Mouse (Mus musculus) ES-CJ7 (cell line): ENCODE data around the gene Cfap46.
"Not testable (repeated sequence)": the region's sequence is repeated elsewhere in the genome, so short reads cannot be mapped to it uniquely, and the experiment has no call there.

Source experiments
- DNase-seq: peaks from one replicate; pipeline ENCODE4 v3.0.0; 2011; ENCODE audit warnings: low read depth, low spot score

Cfap46 gene

GRCm38 (mm10) chr7:139663318-139663717 lies 20.3 kb downstream of the Cfap46 start:
- no peak for DNase-seq

- DNase-seq: not testable (repeated sequence)
These were observed 23.7 kb downstream of the Cfap46 start for GRCm38 (mm10) chr7:139659901-139660300.

DNA sequence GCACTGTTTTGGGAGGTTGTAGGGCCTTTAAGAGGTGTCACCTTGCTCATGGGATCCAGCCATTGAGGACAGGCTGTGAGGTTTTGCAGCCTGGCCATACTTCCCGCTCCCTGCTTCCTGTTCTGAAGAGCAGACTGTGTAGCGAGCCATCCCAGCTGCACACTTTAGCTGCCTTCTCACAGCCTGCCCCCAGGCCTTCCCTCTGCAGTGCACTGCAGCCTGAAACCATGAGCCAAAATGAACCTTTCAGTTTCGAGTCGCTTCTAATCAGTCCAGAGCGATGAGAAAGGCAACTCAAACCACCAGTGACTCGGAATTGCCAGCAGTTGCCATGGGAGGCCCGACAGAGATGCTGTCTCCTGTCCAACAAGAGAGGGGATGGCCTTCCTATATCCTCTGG lies 33.9 kb downstream of the Cfap46 start:
- DNase-seq: no peak

DNA sequence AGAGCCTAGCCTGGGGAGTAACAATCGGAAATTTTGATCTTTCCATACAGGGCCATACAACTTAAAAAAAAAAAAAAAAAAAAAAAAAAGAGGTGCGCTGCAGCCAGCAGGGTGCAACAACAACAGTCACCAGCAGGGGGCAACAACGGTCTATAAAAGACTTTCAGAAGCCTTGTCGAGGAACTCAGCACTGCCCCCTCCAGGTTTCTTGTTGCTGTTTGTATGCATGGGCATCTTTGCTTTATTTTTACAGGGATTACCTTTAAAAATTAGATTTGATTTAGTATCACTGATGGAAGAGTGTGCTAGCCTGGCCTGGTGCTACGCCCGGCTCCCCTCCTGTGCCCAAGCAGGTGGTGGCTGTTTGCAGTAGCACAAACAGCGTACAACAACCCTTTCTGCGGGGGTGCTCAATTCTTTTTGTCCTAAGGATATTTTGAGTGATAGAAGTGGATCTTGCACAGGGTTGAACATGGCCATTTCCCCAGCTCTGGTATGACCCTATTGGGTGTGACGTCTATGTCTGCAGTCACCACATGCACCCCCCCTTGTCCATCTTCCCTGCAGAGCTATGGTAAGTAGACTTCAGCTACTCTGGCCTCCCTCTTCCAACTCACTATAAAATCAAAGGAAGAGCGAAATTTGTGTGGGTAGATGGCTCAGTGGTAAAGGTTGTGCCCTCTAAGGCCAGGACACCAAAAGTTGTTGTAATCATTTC lies 35.4 kb downstream of the Cfap46 start:
- DNase-seq: peak; percentile 88

- no peak for DNase-seq
These were observed 50.2 kb downstream of the Cfap46 start for GRCm38 (mm10) chr7:139633393-139633792.

- DNase-seq: no peak
These were observed 58.5 kb downstream of the Cfap46 start for GRCm38 (mm10) chr7:139625156-139625555.

GRCm38 (mm10) chr7:139622568-139622967 lies 61.0 kb downstream of the Cfap46 start:
- no peak for DNase-seq

- DNase-seq: peak; percentile 69
These were observed 67.5 kb downstream of the Cfap46 start for GRCm38 (mm10) chr7:139615767-139616766.

- DNase-seq: no peak
These were observed 73.3 kb downstream of the Cfap46 start for GRCm38 (mm10) chr7:139610328-139610727.

DNA sequence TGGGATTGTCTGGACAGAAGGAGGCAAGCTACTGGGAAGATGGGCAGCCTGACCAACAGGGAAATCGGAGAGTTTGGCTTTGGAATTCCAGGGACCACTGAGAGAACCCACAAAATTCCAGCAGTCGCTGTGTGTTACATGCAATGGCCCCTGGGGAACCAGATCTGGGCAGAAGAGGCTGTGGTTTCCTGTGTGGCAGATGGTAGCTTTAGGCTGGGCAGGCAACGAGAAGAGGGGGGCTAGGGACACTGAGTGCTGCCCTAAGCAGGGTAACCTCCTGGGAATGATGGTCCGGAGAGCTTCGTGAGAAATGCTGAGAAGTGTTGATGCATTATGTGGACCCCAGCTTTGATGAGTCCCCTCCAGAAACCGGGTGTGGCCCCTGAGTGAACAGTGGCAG lies 87.8 kb downstream of the Cfap46 start:
- no peak for DNase-seq

DNA sequence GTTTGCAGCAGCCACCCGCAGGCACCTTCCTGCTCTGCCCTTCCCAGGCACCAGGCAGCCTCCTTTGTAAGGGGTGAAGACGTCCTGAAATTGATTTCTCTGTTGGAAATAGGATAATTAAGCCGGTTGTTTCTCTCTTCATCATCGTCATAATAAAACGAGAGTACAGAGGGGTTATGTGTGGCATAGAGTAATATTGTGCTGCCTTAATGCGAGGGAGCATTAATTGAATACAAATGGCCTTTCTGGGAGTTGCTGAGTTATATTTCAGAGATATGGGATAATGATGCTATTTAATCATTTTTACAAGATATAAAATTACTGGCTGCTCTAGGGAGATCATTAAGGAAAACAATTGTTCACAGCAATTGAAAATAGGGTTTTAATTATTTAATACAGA lies 88.3 kb downstream of the Cfap46 start:
- no peak for DNase-seq

DNA sequence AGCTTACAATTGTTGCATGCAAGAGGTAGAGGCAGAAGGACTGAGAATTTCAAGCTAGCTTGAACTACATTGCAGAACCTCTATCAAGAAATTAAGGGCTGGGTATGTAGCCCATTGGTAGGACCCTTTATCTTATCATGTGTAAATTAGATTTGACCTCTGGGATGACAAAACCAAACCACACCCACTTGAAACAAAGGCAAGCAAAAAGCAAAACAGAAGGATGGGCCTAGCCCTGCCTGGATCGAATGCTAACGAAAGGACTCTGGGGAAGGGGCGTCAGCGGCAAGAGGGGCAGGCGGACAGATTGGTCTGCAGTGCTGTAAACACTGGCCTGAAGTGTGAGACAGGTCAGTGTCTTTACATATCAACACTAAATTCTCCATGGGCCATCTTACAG lies 92.3 kb downstream of the Cfap46 start:
- DNase-seq: peak; percentile 69

DNA sequence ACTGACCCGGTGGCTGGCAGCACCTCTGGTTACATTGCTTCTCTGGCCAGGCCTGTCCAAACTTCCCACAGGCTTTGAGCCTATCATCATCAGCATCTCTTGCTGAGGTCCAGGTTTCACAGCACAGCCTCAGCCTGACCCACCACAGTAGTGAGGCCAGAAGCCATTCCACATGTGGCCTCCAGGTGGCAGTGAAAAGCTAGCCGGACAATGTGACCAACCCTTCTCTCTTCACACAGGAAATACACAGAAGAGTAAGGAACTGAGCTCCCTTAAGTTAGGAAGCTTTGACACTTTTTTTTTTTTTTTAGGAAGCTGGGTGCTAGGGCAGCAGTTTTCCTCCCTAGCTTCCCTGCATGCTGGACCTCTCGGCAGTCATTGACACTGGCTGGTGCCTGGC lies 93.3 kb downstream of the Cfap46 start:
- peak; percentile 78 for DNase-seq

DNA sequence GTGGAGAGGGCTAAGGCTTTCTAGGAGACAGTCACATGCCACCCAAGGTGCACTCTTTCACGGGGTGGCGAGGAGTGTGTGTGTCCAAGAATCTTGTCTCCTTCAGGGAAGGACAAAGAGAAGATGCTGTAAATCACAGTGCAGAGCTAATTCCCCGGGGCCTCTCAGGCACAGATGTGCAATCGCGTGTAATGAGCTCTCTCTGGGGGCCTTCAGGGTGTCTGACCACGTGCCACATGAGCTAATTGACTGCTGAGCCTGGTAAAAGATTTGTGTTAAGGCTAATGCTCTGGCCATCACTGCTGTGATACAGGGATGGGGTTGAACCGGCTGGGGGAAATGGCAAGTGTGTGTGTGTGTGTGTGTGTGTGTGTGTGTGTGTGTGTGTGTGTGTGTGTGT lies 95.7 kb downstream of the Cfap46 start:
- DNase-seq: no peak

- DNase-seq: peak; percentile 48
These were observed 98.3 kb downstream of the Cfap46 start for GRCm38 (mm10) chr7:139585183-139585821.

DNA sequence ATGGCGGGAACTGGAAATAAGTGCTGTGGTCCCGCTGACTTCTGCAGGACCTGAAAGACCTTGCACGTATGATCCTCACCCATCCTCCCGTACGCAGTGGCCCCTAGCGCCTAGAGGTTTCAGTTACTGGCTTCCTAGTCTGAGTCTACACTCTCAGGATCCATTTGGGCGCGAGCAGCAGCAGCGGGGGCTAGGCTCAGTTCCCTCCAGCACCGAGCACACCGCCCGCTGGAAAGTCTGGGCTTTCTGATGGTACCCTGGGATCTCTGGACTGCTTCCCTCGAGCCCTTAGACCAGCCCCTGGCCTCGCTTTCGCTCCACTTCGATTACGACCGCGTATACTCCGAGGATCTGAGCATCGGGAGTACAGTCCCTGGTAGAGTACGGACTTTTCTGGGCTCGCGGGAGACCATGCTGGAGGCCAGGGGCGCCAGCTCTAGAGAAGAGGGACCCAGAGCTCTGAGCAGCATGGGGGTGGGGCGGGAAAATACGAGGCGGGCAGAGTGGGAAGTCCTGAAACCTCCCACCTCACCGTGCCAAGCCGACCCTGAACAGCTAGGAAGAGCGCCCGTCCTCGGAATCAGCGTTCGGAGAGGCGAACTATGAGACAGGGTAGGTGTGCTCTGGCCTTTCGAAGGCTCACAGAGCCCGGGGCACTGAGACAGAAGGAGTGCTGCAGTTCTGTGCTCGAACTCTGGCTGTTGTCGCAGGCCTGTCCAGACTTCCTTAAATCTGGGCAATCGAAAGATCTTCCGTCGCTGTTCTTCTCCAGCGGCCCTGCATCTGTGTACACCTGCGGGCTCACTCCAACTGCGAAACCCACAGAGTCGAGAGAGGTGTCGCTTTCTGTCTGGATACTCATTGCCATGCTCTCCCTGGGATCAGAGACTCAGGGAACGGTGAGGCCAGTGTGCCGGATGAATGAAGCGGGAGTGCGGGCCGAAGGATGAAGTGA lies 99.1 kb downstream of the Cfap46 start:
- DNase-seq: peak; percentile 27

DNA sequence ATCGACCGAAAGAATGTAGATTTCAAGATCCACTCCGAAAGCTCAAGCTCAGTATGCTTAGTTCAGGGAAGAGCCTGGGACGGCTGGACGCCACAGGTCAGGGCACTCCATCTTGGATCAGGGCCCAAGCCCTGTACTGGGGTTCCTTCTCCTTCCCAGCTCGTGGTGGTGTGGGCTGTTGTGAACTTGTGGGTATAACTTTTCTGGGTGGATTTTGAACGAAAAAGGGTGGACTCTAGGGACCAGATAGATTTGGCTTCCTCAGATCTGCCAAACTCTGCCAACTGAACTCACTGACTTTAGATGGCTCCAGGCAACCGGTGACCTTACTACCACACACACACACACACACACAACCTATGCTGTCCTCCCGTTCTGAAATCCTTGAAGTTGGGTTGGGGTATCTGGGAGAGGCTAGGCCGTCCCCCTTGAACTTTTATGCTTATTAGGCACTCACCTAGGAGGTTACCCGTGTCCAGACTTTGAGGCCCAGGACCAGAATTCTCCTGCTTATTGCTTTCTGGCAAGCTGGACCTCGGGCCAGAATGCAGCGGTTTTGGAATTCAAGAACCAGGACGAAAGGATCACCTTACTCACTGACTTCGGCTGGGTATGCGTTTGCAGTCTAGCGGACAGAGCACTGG lies 100.4 kb downstream of the Cfap46 start:
- no peak for DNase-seq

- DNase-seq: peak; percentile 42
These were observed 101.0 kb downstream of the Cfap46 start, which contains the start of gene Nkx6-2 for GRCm38 (mm10) chr7:139582595-139582994. Gene Nkx6-2, minus strand, starts transcription at chr7:139582797.

DNA sequence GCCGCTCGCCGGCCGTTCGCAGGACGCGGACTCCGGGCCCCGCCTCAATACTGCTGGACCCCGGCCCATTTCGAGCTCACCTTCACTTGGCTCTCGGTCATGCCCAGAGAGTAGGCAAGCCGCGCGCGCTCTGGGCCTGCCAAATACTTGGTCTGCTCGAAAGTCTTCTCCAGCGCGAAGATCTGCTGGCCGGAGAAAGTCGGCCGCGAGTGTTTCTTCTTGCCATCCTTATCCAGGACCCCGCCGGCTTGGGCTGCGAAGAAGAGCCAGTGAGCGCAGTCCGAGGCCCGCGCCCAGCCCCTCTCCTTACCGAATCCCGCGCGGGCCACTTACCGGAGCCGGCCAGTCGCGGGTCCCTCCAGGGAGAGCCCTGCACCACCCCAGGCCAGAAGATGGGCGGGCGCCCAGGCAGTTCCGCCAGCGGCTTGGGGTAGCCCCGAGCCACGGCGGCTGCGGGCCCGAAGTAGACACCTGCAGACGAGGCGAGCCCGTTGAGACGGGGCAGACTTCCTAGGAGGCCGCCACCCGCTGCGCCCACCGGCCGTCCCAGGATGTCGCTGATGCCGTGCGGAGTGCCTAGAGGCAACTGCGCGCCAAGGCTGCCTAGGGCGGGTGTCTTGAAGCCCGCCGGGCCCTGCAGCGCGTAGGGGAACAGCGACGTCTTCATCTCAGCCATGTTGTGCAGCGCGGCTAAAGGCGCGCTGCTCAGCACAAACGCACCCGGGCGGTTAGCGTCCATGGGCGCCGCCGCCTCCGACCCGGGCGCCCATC lies 101.6 kb downstream of the Cfap46 start:
- DNase-seq: peak; percentile 35
